Mouse (Mus musculus): ENCODE results near the gene Klf8. TPM values are rescaled to one million over a fixed set of nuclear protein-coding genes. Genes with fewer than 3 reads are reported as not detected.

Klf8 gene
- polyA plus RNA-seq (2017; shearing (Covaris generic)): 2.4 TPM

GRCm38 (mm10) chrX:153237304-153237919, at the start of gene Klf8:
TSS of gene Klf8 (plus strand) at chrX:153237466.

Other genes with a start within 250 kb of the Klf8 start
- gene Usp51, start 231.0 kb upstream of the Klf8 start, polyA plus RNA-seq (2017; shearing (Covaris generic)): not detected
- 1.1 TPM for gene Mageh1, start 199.9 kb upstream of the Klf8 start, polyA plus RNA-seq (2017; shearing (Covaris generic))
- not detected for gene Foxr2, start 118.7 kb upstream of the Klf8 start, polyA plus RNA-seq (2017; shearing (Covaris generic))
- 11.5 TPM for gene Rragb, start 97.5 kb upstream of the Klf8 start, polyA plus RNA-seq (2017; shearing (Covaris generic))

Measured in activated CD4-positive, CD25-positive, alpha-beta regulatory T cell, adult 9 weeks (primary cell).